Mouse (Mus musculus) ovary, postnatal 10 days (tissue): Measurements from ENCODE around the gene Kbtbd8.

Experiments
- DNase-seq: peaks from one replicate; pipeline ENCODE4 v3.0.0; 2022; ENCODE audit warnings: low spot score

Gene Kbtbd8

GRCm38 (mm10) chr6:95174311-95175143 is 57.5 kb downstream of the Kbtbd8 start:
- no peak for DNase-seq
